In the genomic region with DNA sequence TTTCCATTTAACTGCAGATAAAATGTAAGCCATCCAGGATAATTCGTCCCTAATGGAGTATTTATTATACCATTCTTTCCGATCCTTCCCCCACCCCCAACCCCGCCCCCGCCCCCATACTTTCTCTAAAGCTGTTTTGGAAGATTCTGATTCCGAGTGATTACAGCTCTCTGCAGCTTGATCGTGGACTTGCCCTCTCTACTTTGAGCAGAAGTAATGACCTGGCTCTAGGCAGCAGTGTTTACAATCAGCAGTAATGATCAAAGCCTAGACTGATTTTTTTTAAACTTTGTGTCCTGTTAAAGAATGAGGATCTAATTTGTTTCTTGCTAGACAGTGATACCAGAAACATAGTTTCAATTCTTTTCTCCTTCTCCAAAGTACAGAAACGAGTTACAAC, we compare ENCODE assay signal across 15 mouse cellular contexts.
DNase-seq lines count a peak whose midpoint lies in the region; ATAC-seq and TF ChIP-seq lines count a peak whose summit lies in the region.
"Had no signal": no experiment of that assay in that cellular context is flagged by ENCODE, and none has a peak within 500 bp of the region (broad histone marks: within the 10 kb centered on the region; RNA-seq: fewer than 3 reads in every experiment).

No protein-coding gene starts in this region.

- DNase-seq in heart, postnatal 4 days = no peak
- no peak for DNase-seq in kidney, postnatal 0 days (ENCODE audit: low spot score)
- DNase-seq in kidney, adult 2 months = no peak
- no peak for DNase-seq in embryonic facial prominence, embryonic 10.5 days (ENCODE audit: low spot score)
- no peak for DNase-seq in embryonic facial prominence, embryonic 14.5 days (ENCODE audit: low spot score)
- no peak for DNase-seq in forebrain, embryonic 14.5 days (ENCODE audit: low spot score)
- DNase-seq: cerebellum, adult 2 months; cerebellum, postnatal 36 days; gastrocnemius, postnatal 36 days; liver, embryonic 13.5 days; thymus, postnatal 14 days had no signal

- no peaks in the 10 kb centered on the region for H3K36me3 ChIP-seq in heart, embryonic 15.5 days
- no peaks in the 10 kb centered on the region for H3K36me3 ChIP-seq in kidney, postnatal 0 days (ENCODE audit: insufficient read depth, low read length)
- no peaks in the 10 kb centered on the region for H3K36me3 ChIP-seq in kidney, adult 2 months (ENCODE audit: control insufficient read depth, insufficient read depth, low read length)
- no peaks in the 10 kb centered on the region for H3K36me3 ChIP-seq in embryonic facial prominence, embryonic 10.5 days (replicated peaks)
- no peaks in the 10 kb centered on the region for H3K36me3 ChIP-seq in embryonic facial prominence, embryonic 14.5 days (ENCODE audit: control insufficient read depth, insufficient read depth, low read length)
- no peaks in the 10 kb centered on the region for H3K36me3 ChIP-seq in forebrain, embryonic 14.5 days (ENCODE audit: control insufficient read depth, insufficient read depth, low read length)
- H3K36me3 ChIP-seq: heart, embryonic 12.5 days; liver, embryonic 13.5 days had no signal

- 0 out of 2 replicates have a peak overlapping the region, but pooled peaks have one; percentile 43 for H3K4me2 ChIP-seq in heart, embryonic 15.5 days
- 0 out of 2 replicates have a peak overlapping the region, but pooled peaks have one; percentile 28 for H3K4me2 ChIP-seq in kidney, postnatal 0 days (ENCODE audit: low read length)
- peak overlapping the region; percentile 47 for H3K4me2 ChIP-seq in embryonic facial prominence, embryonic 14.5 days (ENCODE audit: low read depth, low read length)
- H3K4me2 ChIP-seq in forebrain, embryonic 14.5 days (ENCODE audit: low read length) = no peak overlapping the region
- H3K4me2 ChIP-seq: liver, embryonic 13.5 days had no signal

- no peaks in the 10 kb centered on the region for H3K27me3 ChIP-seq in heart, embryonic 15.5 days
- H3K27me3 ChIP-seq in kidney, postnatal 0 days (ENCODE audit: insufficient read depth, low read length) = no peaks in the 10 kb centered on the region
- no peaks in the 10 kb centered on the region for H3K27me3 ChIP-seq in kidney, adult 2 months (replicated peaks; ENCODE audit: control insufficient read depth, insufficient read depth, low read length)
- no peaks in the 10 kb centered on the region; the same call in 1 of the 2 replicates for H3K27me3 ChIP-seq in embryonic facial prominence, embryonic 10.5 days (replicated peaks; ENCODE audit: low read depth, poor library complexity, severe bottlenecking)
- H3K27me3 ChIP-seq in embryonic facial prominence, embryonic 14.5 days (replicated peaks; ENCODE audit: control insufficient read depth, insufficient read depth, low read length) = no peaks in the 10 kb centered on the region; the same call in 1 of the 2 replicates
- no peaks in the 10 kb centered on the region for H3K27me3 ChIP-seq in forebrain, embryonic 14.5 days (replicated peaks; ENCODE audit: control insufficient read depth, insufficient read depth, low read length)
- H3K27me3 ChIP-seq: liver, embryonic 13.5 days had no signal

- no peak overlapping the region for H3K9ac ChIP-seq in heart, embryonic 15.5 days
- no peak overlapping the region for H3K9ac ChIP-seq in kidney, postnatal 0 days (ENCODE audit: low read depth, low read length)
- H3K9ac ChIP-seq in embryonic facial prominence, embryonic 14.5 days (ENCODE audit: low read depth, low read length) = no peak overlapping the region
- no peak overlapping the region for H3K9ac ChIP-seq in forebrain, embryonic 14.5 days (ENCODE audit: low read length)
- H3K9ac ChIP-seq: heart, embryonic 12.5 days; liver, embryonic 13.5 days had no signal

- no peak for ATAC-seq in heart, embryonic 15.5 days (replicated peaks; ENCODE audit: insufficient number of reproducible peaks, insufficient read depth, low FRiP score, low read depth)
- no peak for ATAC-seq in kidney, postnatal 0 days (replicated peaks; ENCODE audit: low FRiP score, low read depth)
- ATAC-seq in embryonic facial prominence, embryonic 14.5 days (ENCODE audit: low read depth) = no peak
- no peak for ATAC-seq in forebrain, embryonic 14.5 days
- no peak for ATAC-seq in inflammation-experienced regulatory T-cells, adult 6 months
- ATAC-seq: forebrain, embryonic 16.5 days had no signal

- no peak for TF ChIP-seq POLR2A in kidney, adult 2 months (IDR thresholded peaks at IDR 0.05; ENCODE audit: low read depth, low read length)

- peaks cover 11% of the 10 kb centered on the region for H3K4me1 ChIP-seq in heart, embryonic 15.5 days (replicated peaks)
- no peaks in the 10 kb centered on the region for H3K4me1 ChIP-seq in kidney, postnatal 0 days (replicated peaks; ENCODE audit: insufficient read depth, low read length)
- 0 out of 2 replicates have a peak, but pooled peaks cover 6% of the 10 kb centered on the region for H3K4me1 ChIP-seq in kidney, adult 2 months (ENCODE audit: control insufficient read depth, insufficient read depth, low read length)
- H3K4me1 ChIP-seq in embryonic facial prominence, embryonic 10.5 days = peaks cover 76% of the 10 kb centered on the region
- H3K4me1 ChIP-seq in embryonic facial prominence, embryonic 14.5 days (ENCODE audit: control insufficient read depth, insufficient read depth, low read length) = peaks cover 24% of the 10 kb centered on the region
- H3K4me1 ChIP-seq in forebrain, embryonic 14.5 days (ENCODE audit: control insufficient read depth, insufficient read depth, low read length) = no peaks in the 10 kb centered on the region

- H3K9me3 ChIP-seq in heart, embryonic 15.5 days (replicated peaks) = no peaks in the 10 kb centered on the region
- H3K9me3 ChIP-seq in kidney, postnatal 0 days (replicated peaks; ENCODE audit: low read length) = no peaks in the 10 kb centered on the region
- no peaks in the 10 kb centered on the region for H3K9me3 ChIP-seq in embryonic facial prominence, embryonic 10.5 days
- no peaks in the 10 kb centered on the region for H3K9me3 ChIP-seq in embryonic facial prominence, embryonic 14.5 days (ENCODE audit: control insufficient read depth, low read length)
- no peaks in the 10 kb centered on the region for H3K9me3 ChIP-seq in forebrain, embryonic 14.5 days (replicated peaks; ENCODE audit: control insufficient read depth, low read length)
- H3K9me3 ChIP-seq: heart, embryonic 12.5 days; liver, embryonic 13.5 days had no signal

- no peak for TF ChIP-seq CTCF in kidney, postnatal 0 days (IDR thresholded peaks at IDR 0.05; ENCODE audit: low read depth)
- TF ChIP-seq CTCF in kidney, adult 2 months (conservative IDR thresholded peaks at IDR 0.05; ENCODE audit: insufficient read depth, insufficient read length, low read depth, low read length) = no peak

- WGBS in heart, embryonic 15.5 days = 53% methylated on average over 7 of the region's 7 CpGs
- WGBS in kidney, postnatal 0 days = 52% methylated on average over 7 of the region's 7 CpGs
- 61% methylated on average over 7 of the region's 7 CpGs for WGBS in kidney, adult 2 months
- WGBS in embryonic facial prominence, embryonic 10.5 days = 35% methylated on average over 7 of the region's 7 CpGs
- WGBS in embryonic facial prominence, embryonic 14.5 days = 25% methylated on average over 7 of the region's 7 CpGs
- 53% methylated on average over 7 of the region's 7 CpGs for WGBS in forebrain, embryonic 14.5 days

- H3K27ac ChIP-seq in heart, embryonic 15.5 days = no peak overlapping the region
- H3K27ac ChIP-seq in kidney, postnatal 0 days = no peak overlapping the region
- H3K27ac ChIP-seq in kidney, adult 2 months (ENCODE audit: insufficient read depth, low read depth, low read length) = no peak overlapping the region
- H3K27ac ChIP-seq in embryonic facial prominence, embryonic 10.5 days (replicated peaks) = peak overlapping the region; percentile 74
- H3K27ac ChIP-seq in embryonic facial prominence, embryonic 14.5 days (replicated peaks; ENCODE audit: low read depth, low read length) = no peak overlapping the region
- no peak overlapping the region for H3K27ac ChIP-seq in forebrain, embryonic 14.5 days (ENCODE audit: low read depth, low read length)
- H3K27ac ChIP-seq: liver, embryonic 13.5 days had no signal

- no peak overlapping the region for H3K4me3 ChIP-seq in heart, embryonic 15.5 days
- no peak overlapping the region for H3K4me3 ChIP-seq in kidney, postnatal 0 days (replicated peaks; ENCODE audit: low read depth, low read length)
- no peak overlapping the region for H3K4me3 ChIP-seq in kidney, adult 2 months (ENCODE audit: insufficient read depth, low read depth, low read length)
- no peak overlapping the region for H3K4me3 ChIP-seq in embryonic facial prominence, embryonic 10.5 days
- peak overlapping the region; percentile 20; the same call in 1 of the 2 replicates for H3K4me3 ChIP-seq in embryonic facial prominence, embryonic 14.5 days (ENCODE audit: low read depth, low read length)
- no peak overlapping the region for H3K4me3 ChIP-seq in forebrain, embryonic 14.5 days (ENCODE audit: low read depth, low read length)
- H3K4me3 ChIP-seq: heart, embryonic 12.5 days; liver, embryonic 13.5 days had no signal
